Mouse (Mus musculus) lung, embryonic 14.5 days (tissue): ENCODE measurements around the gene Mmp11. TPM values are rescaled to one million over a fixed set of nuclear protein-coding genes. Genes with fewer than 3 reads are reported as not detected.

Experiments
- ATAC-seq: fragments of 200-750 bp; cut with Nextera tagmentation; 2 replicates; pipeline ENCODE4 v1.8.0; 2017; ENCODE audit warnings: mild to moderate bottlenecking, moderate TSS enrichment, moderate library complexity; ENCODE audit not compliant: insufficient read depth
- DNase-seq: peaks from one replicate; pipeline ENCODE4 v3.0.0-alpha.2; 2015
- H3K27ac ChIP-seq: fragments of 300-500 bp; sonication (generic); 2 replicates; pipeline ENCODE4 v1.5.1; 2014; ENCODE audit warnings: low read depth, mild to moderate bottlenecking, moderate library complexity
- H3K27me3 ChIP-seq: fragments of 300-500 bp; sonication (generic); 2 replicates; pipeline ENCODE4 v1.6.1; 2014; ENCODE audit warnings: low read length, control low read depth; ENCODE audit not compliant: insufficient read depth
- H3K36me3 ChIP-seq: fragments of 300-500 bp; sonication (generic); 2 replicates; pipeline ENCODE4 v1.6.1; 2014; ENCODE audit warnings: control low read depth; ENCODE audit not compliant: insufficient read depth
- H3K4me1 ChIP-seq: fragments of 300-500 bp; sonication (generic); 2 replicates; pipeline ENCODE4 v1.6.1; 2014; ENCODE audit warnings: antibody characterized with exemption, control low read depth; ENCODE audit not compliant: insufficient read depth
- H3K4me2 ChIP-seq: fragments of 300-500 bp; sonication (generic); 2 replicates; pipeline ENCODE4 v1.6.1; 2014; ENCODE audit warnings: mild to moderate bottlenecking
- H3K4me3 ChIP-seq: fragments of 300-500 bp; sonication (generic); 2 replicates; pipeline ENCODE4 v1.5.1; 2014; ENCODE audit warnings: low read depth, low read length
- H3K9ac ChIP-seq: fragments of 300-500 bp; sonication (generic); 2 replicates; pipeline ENCODE4 v1.6.1; 2014
- H3K9me3 ChIP-seq: fragments of 300-500 bp; sonication (generic); 2 replicates; pipeline ENCODE4 v1.6.1; 2016; ENCODE audit warnings: low read depth, low read length, control low read depth
- CTCF ChIP-seq: IDR thresholded peaks from 2 replicates; pipeline ENCODE4 v1.5.1; 2016; ENCODE audit warnings: antibody characterized with exemption, low read depth
- WGBS: fragments of 180-500 bp; shearing (Covaris S2); extraction: QIAGEN DNeasy Blood & Tissue Kit; methylation state at CpG from one replicate; pipeline ENCODE4 v1.1.7; 2014; 5-methylcytosine and 5-hydroxymethylcytosine counted together
- polyA plus RNA-seq: library from polyadenylated mRNA; unstranded; fragments of >200 nt; fragmentation: Nextera tagmentation; extraction: Ambion mirVana; gene quantifications from 2 replicates; pipeline ENCODE4 v1.2.1, GENCODE M21; 2014

The Mmp11 gene
- polyA plus RNA-seq, 1 experiment from 2014 or later: 61.9 TPM

- Histone ChIP-seq H3K9me3 (no peaks in the 10 kb centered on the region), H3K9ac (no peak overlapping the region), H3K4me2 (no peak overlapping the region), H3K4me3 (no peak overlapping the region), H3K36me3 (no peaks in the 10 kb centered on the region), H3K27ac (no peak overlapping the region), H3K4me1 (0 out of 2 replicates have a peak, but pooled peaks cover 3% of the 10 kb centered on the region), H3K27me3 (no peaks in the 10 kb centered on the region)
- DNase-seq (no peak), ATAC-seq (no peak)
- 90% methylated on average over 8 of the region's 8 CpGs for WGBS
- no peak for TF ChIP-seq CTCF
Observed at GRCm38 (mm10) chr10:75884742-75885141, 51.6 kb downstream of the Mmp11 start.

- H3K4me3 ChIP-seq: no peak overlapping the region
- H3K9ac ChIP-seq: no peak overlapping the region
- ATAC-seq (peak; percentile 72), DNase-seq (peak; percentile 86)
- no peaks in the 10 kb centered on the region for H3K27me3 ChIP-seq
- no peak overlapping the region for H3K27ac ChIP-seq
- WGBS: 2% methylated on average over 10 of the region's 10 CpGs
- no peaks in the 10 kb centered on the region for H3K9me3 ChIP-seq
- no peaks in the 10 kb centered on the region for H3K36me3 ChIP-seq
- 0 out of 2 replicates have a peak, but pooled peaks cover 3% of the 10 kb centered on the region for H3K4me1 ChIP-seq
- TF ChIP-seq CTCF: peak; percentile 66
- peak overlapping the region; percentile 37 for H3K4me2 ChIP-seq
Observed at GRCm38 (mm10) chr10:75883232-75883552, 53.1 kb downstream of the Mmp11 start.

GRCm38 (mm10) chr10:75882433-75883231, 53.7 kb downstream of the Mmp11 start:
- TF ChIP-seq CTCF: no peak
- 0 out of 2 replicates have a peak, but pooled peaks have one; percentile 32 for ATAC-seq
- no peak overlapping the region for H3K4me3 ChIP-seq
- DNase-seq: no peak
- H3K27me3 ChIP-seq: no peaks in the 10 kb centered on the region
- H3K9me3 ChIP-seq: no peaks in the 10 kb centered on the region
- no peak overlapping the region for H3K9ac ChIP-seq
- WGBS: 6% methylated on average over 15 of the region's 15 CpGs
- H3K36me3 ChIP-seq: no peaks in the 10 kb centered on the region
- no peak overlapping the region for H3K27ac ChIP-seq
- H3K4me2 ChIP-seq: peak overlapping the region; percentile 37
- 0 out of 2 replicates have a peak, but pooled peaks cover 3% of the 10 kb centered on the region for H3K4me1 ChIP-seq

GRCm38 (mm10) chr10:75881578-75882432, 54.5 kb downstream of the Mmp11 start:
- DNase-seq: no peak
- H3K27me3 ChIP-seq: no peaks in the 10 kb centered on the region
- H3K9ac ChIP-seq: no peak overlapping the region
- 0 out of 2 replicates have a peak, but pooled peaks cover 3% of the 10 kb centered on the region for H3K4me1 ChIP-seq
- H3K27ac ChIP-seq: no peak overlapping the region; the same call in 1 of the 2 replicates
- WGBS: 18% methylated on average over 20 of the region's 20 CpGs
- no peaks in the 10 kb centered on the region for H3K9me3 ChIP-seq
- H3K4me3 ChIP-seq: no peak overlapping the region
- H3K4me2 ChIP-seq: 0 out of 2 replicates have a peak overlapping the region, but pooled peaks have one; percentile 15
- ATAC-seq: no peak
- no peak for TF ChIP-seq CTCF
- H3K36me3 ChIP-seq: no peaks in the 10 kb centered on the region

- no peak overlapping the region for H3K4me3 ChIP-seq
Observed at GRCm38 (mm10) chr10:75880771-75881577, 55.3 kb downstream of the Mmp11 start.

GRCm38 (mm10) chr10:75880351-75880750, 55.9 kb downstream of the Mmp11 start:
- 0 out of 2 replicates have a peak, but pooled peaks cover 3% of the 10 kb centered on the region for H3K4me1 ChIP-seq
- no peak overlapping the region for H3K27ac ChIP-seq
- no peaks in the 10 kb centered on the region for H3K27me3 ChIP-seq
- no peak overlapping the region for H3K4me2 ChIP-seq
- DNase-seq (no peak), ATAC-seq (no peak)
- H3K4me3 ChIP-seq: no peak overlapping the region
- no peak for TF ChIP-seq CTCF
- no peak overlapping the region for H3K9ac ChIP-seq
- WGBS: 94% methylated on average over 10 of the region's 10 CpGs
- no peaks in the 10 kb centered on the region for H3K9me3 ChIP-seq
- no peaks in the 10 kb centered on the region for H3K36me3 ChIP-seq

More at GRCm38 (mm10) chr10:75880771-75881577, 55.3 kb downstream of the Mmp11 start:
- no peaks in the 10 kb centered on the region for H3K27me3 ChIP-seq
- no peak for TF ChIP-seq CTCF
- 46% methylated on average over 6 of the region's 6 CpGs for WGBS
- H3K9ac ChIP-seq: no peak overlapping the region
- no peak overlapping the region for H3K4me2 ChIP-seq
- H3K9me3 ChIP-seq: no peaks in the 10 kb centered on the region
- H3K36me3 ChIP-seq: no peaks in the 10 kb centered on the region
- ATAC-seq (no peak), DNase-seq (no peak)
- H3K27ac ChIP-seq: no peak overlapping the region
- 0 out of 2 replicates have a peak, but pooled peaks cover 3% of the 10 kb centered on the region for H3K4me1 ChIP-seq
